Mouse (Mus musculus) lung, postnatal 0 days (tissue): ENCODE data around the gene Baz2b.

Source experiments
- CTCF ChIP-seq: IDR thresholded peaks from 2 replicates; pipeline ENCODE4 v1.5.1; 2016; ENCODE audit warnings: antibody characterized with exemption, mild to moderate bottlenecking
- EP300 ChIP-seq: IDR thresholded peaks from 2 replicates; pipeline ENCODE4 v1.6.1; 2016; ENCODE audit warnings: antibody characterized with exemption, mild to moderate bottlenecking, control low read depth

DNA sequence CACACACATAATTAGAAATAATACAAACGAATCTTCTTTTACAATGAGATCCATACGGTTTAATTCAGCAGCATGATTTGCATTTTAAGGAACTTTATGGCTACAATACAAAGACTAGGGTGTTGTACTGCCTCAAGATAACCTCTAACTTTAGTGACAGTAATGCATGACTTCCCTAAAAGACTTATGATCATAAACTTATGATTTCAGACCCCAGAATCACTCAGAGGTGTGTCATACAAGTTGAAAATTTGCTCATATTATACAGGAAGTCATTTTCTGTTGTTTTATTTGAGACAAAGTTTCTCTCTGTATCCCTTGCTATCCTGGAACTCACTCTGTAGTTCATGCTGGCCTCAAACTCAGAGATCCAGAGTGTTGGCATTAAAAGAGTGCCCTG lies 89.0 kb downstream of the Baz2b start:
- TF ChIP-seq CTCF (no peak), EP300 (no peak)
